Mouse (Mus musculus) regulatory T cell (primary cell): ENCODE measurements around the gene Tbl3.
"Not testable (repeated sequence)": the region's sequence is repeated elsewhere in the genome, so short reads cannot be mapped to it uniquely, and the experiment has no call there.

Source experiments
- in situ Hi-C: fragments of 300-600 bp; cut with MboI, MseI; formaldehyde crosslinking; loops from one replicate; pipeline ENCODE4 v1.15.1; 2025; ENCODE audit warnings: high pct_unique_total_duplicates

The Tbl3 gene

DNA sequence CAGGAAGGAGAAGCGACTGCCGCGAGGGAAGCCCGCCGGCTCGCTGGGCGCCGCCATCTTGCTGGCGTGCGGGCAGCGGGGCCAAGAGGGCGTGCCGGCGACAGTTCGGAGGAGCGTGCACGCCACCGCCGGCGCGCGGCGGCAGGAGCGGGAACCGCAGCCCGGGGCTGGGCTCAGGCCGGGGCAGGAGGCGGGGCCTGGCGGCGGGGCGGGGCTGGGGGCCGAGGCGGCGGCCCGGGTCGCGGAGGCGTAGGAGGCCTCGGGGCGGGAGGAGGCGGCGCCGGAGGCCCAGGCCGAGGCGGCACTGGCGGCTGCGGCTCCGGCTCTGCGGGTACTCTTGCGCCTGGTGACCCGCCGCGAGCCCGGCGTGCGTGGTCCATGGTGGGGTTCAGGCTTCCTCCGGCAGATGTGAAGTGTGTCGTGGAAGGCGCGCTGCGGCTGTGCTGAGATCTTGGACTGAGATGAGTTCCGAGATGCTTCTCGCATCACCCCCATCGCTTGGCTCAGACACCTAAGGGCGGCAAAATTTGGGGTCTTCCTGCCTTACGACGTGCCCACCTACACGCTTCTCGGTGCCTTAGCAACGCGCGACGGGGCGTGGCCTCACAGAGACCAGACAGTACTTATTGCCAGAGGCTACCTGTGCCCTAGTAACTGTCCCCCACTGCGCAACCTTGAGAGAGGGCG, 11.3 kb downstream of the Tbl3 start, which contains the start of the genes Gfer and Noxo1:
TSS of gene Gfer (minus strand) at position 146 of the 687 bp plus-strand sequence.
TSS of gene Noxo1 (plus strand) at position 224 of the 687 bp plus-strand sequence.
- in situ Hi-C loops, result no loop called here

DNA sequence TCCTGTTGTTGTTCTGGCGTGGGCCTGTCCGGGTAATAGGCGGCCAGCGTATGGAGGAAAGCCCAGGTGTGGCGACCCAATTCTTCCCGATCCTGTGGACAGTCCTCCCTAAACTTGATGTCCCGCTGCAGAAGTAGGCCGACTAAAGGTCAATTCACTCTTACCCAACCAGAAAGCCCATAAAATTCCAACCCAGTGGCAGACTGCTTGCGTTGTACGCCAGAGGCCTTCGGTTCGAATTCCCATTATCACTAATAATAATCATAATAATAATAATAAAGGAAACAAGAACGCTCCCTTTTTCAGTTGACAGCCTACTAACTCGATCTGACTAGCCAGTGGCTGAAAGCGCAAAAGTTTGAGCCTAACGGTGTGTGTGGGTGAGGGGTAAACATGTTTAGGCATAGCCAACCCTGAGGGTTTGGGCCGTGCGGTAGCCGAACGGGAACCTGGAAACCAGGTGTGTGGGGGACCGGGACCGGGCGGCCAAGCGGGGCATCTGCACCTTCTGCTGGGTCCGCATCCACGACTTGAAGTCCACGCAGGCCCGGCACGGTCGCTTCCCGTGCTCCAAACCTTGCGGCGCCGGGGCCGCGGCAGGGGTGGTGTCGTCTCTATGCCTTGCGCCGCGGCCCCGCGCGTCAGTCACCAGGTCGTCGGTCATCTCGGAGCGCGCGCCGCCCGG, 12.0 kb downstream of the Tbl3 start:
- in situ Hi-C loops, result no loop called here

DNA sequence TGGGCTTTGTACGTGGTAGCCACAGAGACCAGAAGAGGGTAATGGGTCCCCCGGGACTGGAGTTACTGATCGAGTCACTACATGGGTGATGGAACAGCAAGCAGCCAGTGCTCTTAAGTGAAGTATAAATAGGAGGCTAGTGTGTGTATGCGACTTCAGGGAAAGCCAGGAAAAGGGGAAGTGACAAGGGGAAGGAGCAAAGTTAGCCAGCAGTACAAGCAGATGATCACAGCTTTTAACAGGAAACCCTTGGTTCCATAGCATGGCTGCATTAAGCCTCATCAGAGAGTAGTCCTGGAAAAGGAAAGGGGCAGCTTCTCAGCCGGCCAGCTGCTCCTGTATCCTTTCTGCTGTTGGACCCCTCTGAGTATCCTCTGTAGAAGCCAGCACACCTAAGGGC, 15.1 kb downstream of the Tbl3 start:
- in situ Hi-C loops, result no loop called here

DNA sequence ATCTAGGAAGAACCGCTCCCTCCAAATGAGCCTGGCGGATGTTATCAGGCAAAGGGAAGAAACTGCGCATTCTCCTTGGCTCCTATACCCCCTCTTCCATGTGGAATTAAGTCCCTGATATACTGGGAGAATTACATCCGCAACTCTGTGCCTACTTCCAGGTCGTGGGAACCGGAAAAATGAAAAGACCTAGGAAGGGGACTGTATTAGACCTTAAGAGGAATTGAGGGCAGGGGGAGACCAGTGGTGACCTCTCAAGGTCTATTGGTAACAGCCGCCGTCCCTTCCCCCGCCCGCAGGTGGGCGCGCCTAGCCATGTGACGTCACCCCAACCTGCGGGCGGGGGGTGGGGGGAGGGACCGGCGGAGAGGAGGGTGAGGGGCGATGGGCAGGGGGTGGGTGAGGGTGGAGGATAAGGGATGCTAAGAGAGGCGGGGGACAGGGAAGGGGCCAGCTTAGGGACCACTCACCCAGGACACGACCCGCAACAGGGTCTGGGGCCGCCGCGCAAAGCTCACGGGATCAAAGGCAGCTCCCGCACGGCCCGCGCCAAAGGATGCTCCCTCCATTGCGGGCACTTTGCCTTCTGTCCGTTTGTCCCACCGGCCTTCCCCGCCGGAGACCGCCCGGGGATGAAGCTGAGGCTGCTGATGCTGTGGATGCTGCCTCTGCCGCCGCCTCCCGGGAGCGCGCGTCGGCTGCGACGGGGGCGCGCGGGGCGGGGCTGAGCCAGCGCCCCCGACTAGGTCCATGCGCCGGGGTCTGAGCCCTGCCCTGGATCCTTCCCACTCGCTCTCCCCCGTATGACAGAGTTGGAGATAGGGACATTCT, 18.0 kb downstream of the Tbl3 start, which contains the start of gene Syngr3:
TSS of gene Syngr3 (minus strand) at position 705 of the 831 bp plus-strand sequence.
- in situ Hi-C loops, result no loop called here

DNA sequence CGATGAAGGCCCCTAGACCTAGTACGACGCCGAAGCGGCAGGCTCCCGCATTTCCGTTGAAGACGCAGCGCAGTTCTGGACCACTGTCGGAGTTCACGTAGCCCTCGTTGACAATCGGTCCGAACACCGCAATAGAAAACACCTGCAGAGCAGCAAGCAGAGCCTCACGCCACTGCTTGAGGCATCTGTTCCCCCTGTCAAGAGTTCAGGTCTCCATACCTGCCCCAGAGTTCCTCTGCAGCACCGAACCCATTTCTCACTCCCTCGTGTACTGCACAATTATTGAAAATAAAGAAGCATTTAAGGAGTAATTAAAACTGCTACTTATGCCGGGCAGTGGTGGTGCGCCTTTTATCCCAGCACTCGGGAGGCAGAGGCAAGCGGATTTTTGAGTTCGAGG, 19.9 kb downstream of the Tbl3 start:
- in situ Hi-C loops, result no loop called here

DNA sequence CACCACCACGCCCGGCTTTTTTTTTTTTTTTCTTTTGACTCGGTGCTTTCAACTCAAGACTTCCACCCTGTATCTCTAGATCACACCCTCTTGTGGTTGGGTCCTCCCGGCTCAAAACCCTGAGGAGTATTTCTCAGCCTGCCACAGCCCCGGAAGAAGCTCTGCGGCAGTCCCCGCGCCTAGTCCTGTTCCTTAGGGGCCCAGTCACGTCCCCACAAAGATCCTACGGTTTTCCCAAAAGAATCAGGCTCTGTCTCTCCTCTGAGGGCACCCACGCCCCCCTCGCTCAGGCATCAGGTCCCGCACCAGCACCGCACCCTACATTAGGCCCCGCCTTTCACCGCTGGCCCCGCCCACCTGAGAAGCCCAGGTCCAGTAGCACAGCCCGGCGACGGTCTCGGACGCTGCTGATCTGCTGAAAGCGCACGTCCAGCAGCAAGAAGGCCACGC, 20.3 kb downstream of the Tbl3 start:
- in situ Hi-C loops, result no loop called here

DNA sequence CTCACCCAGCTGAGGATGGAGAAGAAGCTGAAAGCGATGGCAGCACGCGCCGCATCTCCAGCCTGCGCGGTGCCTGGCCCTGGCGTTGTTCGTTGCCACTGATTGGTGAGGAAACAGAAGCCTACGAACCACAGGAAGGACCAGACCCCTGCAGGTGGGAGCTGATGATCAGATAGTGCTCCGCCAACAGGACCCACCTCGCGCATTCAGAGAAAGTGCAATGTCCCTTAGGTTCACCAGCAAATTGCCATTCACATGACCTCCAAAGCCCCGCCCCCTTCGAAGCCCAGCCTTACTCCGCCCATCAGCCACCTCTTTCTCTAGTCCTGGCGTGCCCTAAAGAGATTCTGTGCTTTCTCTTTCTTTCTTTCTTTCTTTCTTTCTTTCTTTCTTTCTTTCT, 20.9 kb downstream of the Tbl3 start:
- in situ Hi-C loops, result no loop called here

DNA sequence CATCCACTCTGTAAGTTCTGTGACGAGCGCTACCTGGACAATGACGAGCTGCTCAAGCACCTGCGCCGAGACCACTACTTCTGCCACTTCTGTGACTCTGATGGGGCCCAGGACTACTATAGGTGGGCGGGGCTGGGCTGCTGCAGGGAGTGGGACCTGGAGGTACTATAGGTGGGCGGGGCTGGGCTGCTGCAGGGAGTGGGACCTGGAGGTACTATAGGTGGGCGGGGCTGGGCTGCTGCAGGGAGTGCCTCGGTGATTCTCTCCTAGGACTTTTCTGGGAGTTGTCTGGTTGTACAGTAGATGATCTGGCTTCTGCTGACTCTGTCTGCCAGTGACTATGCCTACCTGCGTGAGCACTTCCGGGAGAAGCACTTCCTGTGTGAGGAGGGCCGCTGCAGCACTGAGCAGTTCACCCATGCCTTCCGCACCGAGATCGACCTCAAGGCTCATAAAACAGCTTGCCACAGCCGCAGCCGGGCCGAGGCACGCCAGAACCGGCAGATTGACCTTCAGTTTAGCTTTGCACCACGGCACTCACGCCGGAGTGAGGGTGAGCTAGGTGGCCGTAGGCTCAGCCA, 29.9 kb downstream of the Tbl3 start:
- in situ Hi-C loops, result no loop called here

DNA sequence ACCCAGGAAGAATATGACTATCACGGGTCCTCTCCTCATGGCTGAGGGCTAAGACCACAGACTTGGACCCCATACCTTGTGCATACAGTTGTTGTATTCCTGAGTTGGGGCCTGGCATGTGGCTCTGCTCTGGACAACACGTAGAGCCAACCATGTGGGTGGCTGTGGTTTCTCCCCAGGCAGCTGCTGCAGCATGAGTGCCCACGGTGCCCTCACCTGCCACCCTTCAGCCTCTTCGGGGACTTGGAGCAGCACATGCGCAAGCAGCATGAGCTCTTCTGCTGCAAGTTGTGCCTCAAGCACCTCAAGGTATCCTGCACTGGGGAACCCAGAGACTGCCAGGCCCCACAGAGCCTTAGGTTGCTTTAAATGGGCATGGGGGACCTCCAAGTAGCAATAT, 30.6 kb downstream of the Tbl3 start:
- in situ Hi-C loops, result no loop called here

DNA sequence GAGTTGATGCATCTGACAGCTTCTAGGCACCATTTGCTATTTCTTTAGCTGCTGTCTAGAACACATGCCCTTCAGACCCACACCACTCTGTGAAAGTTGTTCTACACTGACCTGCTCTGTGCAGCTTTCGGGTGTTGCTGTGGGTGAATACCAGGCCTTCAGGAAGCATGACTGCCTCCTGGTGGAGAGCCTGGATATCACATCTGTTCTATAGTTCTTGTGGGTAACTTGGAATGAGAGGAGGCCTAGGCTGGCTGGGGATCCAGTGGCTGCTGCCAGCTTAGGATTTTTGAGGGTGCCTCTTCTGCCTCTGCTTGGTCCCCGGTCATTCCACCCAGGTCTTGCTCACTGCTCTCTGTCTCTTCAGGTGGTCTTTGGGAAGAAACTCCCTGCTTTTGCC, 31.3 kb downstream of the Tbl3 start:
- in situ Hi-C loops, result no loop called here

DNA sequence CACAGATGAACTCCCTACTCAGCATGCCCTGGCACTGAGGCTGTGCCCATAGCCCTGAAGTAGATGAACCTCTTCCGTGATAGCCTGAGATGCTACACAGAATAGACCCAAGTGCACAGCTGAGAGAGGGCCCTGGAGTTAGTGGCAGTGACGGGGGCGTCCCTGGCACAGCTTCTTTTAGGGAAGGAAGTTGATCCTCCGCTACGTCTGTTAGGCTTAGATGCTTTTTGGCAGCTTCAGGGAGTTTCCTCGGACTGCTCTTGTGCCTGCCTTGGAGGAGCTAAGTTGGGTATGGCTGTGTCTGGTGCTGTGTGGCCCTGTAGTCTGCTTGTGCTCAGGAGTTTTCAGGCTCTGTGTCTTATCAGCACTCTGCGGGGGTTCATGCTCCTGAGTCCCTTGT, 33.2 kb downstream of the Tbl3 start:
- in situ Hi-C loops, result no loop called here

DNA sequence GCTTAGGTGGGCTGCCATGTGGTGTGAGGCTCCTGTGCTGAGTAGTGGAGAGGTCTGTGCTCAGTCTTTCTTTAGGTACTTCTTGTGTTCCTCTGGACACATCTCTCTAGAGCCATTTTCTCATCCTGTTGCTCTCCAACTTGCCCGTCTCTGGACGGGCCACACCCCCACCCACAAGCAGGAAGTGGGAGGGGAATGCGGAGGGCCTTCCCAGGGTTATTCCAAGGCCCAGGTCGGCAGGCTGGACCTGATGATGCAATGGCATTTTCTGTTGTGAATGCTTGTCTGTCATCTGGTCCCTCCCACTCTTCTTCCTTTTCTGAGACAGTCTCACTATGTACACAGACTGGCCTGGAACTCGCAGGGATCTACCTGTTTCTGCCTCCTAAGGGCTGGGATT, 35.3 kb downstream of the Tbl3 start:
- in situ Hi-C loops, result no loop called here

DNA sequence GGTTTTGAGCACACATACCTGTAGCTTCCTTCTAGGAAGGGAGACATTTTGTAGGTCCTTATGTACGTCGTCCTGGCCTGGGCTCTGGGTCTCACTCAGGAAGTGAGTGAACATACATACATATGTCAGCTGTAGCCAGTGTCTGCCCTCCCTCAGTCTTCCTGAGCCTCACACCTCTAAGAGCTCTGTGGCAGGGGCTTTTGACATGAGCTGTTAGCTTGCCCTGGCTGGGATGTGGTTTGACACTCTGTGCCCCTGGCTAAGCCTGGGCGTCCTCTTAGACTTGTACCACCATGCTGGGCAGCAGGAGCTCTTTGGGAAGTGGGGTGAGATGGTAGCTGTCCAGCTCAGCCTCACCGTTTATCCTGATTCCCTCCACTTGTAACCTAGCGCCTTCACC, 36.1 kb downstream of the Tbl3 start:
- in situ Hi-C loops, result no loop called here

DNA sequence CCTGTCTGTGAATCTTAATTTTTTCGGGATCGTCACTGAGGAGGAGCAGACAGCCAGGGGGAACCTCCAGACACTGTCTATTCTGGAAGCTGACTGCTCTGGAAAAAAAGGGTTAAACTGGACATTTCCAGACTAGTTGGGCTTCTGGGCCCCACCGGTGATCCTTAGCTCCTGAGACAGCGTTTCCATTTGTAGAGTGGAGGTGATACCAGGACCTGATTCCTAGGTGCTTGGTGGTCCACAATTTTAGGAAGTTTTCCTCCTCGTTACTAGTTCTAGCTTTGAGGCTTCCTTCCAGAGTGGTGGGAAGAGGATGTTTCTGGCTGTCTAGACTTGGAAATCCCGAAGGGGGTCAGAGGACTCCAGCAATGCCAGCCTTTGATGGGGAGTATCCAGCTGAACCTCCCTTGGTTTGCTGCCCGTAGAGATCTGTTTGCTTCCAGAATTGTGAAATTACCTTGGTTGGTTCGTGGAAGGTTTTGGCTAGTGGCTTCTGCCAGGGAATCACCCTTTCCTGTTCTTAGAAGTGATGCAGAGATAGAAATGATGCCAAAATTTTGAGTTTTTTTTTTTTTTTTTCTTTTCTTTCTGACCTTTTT, 37.1 kb downstream of the Tbl3 start:
- in situ Hi-C loops, result no loop called here

DNA sequence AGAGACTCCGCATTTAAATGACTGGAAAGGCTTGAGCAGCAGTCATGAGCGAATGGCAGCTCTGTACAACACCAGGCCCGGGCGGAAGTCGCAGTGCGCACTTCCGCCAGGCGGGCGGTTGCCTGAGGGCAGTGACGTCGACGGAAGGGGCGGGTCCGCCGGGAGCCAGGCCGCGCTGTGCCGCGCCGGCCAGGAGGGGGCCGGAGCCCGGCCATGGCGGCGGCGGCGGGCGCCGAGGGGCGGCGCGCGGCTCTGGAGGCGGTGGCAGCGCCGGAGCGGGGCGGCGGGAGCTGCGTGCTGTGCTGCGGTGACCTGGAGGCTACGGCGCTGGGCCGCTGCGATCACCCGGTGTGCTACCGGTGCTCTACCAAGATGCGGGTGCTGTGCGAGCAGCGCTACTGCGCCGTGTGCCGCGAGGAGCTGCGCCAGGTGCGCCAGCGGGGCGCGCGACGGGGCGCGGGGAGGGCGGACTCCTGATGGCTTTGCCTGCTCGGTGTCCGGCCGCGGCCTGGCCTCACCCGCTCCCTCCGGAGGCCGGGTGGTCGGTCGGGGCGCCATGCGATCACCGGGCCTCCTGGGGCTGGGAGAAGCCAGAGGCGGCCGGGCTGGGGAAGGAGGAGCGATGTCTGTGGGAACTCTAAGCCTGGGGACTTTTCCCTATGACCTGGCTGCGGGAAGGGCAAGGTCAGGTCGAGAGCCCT, 37.8 kb downstream of the Tbl3 start, which contains the start of gene Zfp598:
TSS of gene Zfp598 (plus strand) at position 143 of the 701 bp plus-strand sequence.
- in situ Hi-C loops, result no loop called here

DNA sequence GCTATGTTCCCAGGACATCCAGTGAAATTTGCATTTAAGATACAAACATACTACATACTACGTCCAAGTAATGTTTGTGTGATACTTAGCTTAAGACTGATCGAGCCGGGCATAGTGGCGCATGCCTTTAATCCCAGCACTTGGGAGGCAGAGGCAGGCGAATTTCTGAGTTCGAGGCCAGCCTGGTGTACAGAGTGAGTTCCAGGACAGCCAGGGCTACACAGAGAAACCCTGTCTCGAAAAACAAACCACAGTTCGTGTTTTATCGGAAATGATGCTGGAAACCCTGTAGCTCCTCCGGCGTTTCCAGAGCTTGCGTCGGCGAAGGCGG, 38.3 kb downstream of the Tbl3 start:
- in situ Hi-C loops, result not testable (repeated sequence)

DNA sequence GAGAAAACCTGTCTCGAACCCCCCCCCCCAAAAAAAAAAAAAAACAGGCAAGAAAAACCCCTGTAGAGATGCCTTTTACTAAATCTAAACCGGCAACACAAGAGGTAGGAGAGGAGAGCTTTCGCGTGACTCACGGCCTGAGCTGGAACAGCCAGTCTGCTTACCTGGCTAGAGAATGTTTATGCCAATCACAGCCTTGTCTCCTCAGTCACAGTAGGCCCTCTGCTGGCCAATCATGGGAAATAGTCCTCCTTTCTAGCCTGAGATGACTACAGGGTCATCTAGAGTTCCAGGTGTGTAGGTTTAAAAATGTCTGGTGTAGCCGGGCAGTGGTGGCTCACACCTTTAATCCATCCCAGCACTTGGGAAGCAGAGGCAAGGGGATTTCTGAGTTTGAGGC, 40.0 kb downstream of the Tbl3 start:
- in situ Hi-C loops, result no loop called here

DNA sequence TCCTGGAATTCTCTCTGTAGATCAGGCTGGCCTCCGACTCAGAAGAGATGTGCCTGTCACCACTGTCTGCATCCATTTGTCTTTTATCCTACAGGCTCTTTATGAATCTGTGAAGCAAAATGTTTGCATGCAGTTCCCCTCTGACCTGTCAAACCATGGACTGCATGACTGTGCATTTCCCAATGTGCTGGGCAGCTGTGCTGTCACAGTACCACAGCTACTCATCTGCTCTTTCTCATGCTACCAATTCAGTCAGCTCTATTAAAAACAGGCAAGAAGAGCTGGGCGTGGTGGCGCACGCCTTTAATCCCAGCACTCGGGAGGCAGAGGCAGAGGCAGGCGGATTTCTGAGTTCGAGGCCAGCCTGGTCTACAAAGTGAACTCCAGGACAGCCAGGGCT, 40.4 kb downstream of the Tbl3 start:
- in situ Hi-C loops, result not testable (repeated sequence)

DNA sequence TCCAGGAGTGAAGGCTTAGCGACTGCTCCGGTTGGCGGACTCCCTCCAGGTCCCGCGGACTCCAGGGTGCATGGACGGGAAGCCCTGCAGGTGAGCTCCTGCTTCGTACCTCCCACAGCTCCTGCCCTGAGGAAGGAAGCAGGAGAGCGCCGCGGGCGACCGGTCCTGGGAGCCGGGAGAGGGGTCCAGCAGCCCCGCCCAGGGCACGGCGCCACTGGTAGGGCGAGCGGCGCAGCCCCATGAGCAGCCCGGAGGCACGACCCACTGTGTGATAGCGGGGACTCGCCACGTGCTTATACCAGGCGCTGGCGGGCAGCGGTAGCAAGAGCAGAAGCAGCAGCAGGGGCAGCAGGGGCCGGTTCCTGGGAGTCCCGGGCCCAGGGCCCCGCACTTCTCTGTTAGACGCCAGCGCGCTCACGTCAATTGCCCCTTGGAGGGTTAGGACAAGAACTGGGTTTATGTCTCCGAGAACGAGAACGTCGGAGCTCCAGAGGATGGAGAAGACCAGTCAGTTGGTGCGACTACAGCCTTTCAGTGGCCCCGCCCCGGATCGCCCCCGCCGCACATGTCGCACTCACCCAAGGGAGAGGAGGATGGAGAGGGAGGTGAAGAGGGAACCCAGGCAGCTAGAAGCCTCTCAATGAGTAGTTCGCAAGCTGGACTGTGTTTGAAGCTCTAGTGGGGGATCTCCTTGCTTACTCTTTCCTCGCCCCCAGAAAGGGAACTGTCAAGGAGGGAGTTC, 49.3 kb downstream of the Tbl3 start, which contains the start of gene Npw:
TSS of gene Npw (minus strand) at position 441 of the 742 bp plus-strand sequence.
- in situ Hi-C loops, result no loop called here

DNA sequence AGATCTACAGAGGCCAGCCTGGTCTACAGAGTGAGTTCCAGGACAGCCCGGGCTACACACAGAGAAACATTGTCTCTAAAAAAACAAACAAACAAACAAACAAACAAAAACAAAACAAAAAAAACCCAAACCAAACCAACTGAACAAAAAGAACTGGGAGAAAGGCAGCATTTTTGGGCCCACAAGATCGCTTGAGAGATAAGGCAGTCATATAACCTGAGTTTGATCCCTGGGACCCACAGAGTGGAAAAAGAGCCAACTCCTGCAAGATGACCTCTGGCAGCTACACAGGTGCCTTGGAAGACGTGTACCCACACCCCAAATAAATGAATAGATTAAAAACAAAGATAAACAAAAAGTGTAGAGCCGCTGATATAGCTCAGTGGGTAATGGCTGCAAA, 52.5 kb downstream of the Tbl3 start:
- in situ Hi-C loops, result no loop called here
